Mouse (Mus musculus): ENCODE measurements around the gene Lrch4. TPM values are rescaled to one million over a fixed set of nuclear protein-coding genes. Genes with fewer than 3 reads are reported as not detected.
"Not testable (repeated sequence)": the region's sequence is repeated elsewhere in the genome, so short reads cannot be mapped to it uniquely, and the experiment has no call there.

Lrch4 gene
- total and polyA plus RNA-seq, 3 experiments = 27.9 to 52.7 (median 31.7) TPM

DNA sequence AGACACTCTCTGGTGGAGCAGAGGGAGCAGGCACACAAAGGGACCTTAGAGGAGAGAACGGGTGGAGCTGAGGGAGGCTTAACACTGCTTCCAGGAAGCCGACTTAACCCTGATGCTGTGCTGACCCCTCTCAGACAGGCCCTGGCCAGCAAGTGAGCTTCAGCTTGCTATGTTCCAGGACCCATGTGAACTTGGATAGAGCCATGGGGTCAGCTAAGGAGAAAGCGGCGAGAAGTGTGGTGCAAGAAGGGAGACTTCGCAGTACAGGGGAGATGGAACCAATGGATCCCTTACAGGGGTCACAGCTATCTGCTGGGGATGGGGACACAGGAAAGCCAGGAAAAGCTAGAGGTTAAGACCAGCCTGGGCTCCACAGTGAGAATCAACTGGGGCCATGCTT is 15.8 kb upstream of the Lrch4 start:
- no peak for DNase-seq

DNA sequence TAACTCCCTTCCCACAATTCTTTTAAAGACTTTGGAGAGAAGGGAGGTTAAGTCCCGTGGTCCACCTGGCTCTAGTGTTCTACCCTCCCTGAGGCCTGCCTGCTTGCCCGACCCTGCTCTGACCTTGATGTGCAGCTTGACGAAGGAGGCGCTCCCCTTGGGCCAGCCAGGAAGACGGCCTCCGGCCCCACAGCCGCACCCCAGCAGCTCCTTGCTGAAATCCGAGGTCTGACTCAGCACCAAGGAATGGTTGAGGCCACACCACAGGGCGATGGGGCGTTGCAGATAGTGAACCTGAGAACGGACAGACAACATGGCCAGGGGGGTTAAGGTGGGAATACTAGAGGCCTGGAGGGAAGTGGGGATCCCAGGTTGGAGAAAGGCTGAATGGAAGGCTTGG is 15.4 kb upstream of the Lrch4 start, which contains the start of gene Pcolce:
Pcolce (minus strand) TSS at position 235 of the 400 bp plus-strand sequence.
- DNase-seq = peak; percentile 88

DNA sequence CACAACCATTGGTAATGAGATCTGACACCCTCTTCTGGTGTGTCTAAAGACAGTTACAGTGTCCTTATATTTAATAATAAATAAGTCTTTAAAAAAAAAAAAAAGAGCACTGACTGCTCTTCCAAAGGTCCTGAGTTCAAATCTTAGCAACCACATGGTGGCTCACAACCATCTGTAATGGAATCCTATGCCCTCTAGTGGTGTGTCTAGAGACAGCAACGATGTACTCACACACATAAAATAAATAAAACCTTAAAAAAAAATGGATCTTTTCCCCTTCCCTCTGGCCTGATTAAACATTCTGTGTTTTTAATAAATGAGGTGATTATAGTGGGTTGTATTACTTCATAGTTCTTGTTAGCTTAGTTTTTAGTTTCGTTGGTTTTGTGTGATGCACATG is 14.0 kb upstream of the Lrch4 start:
- not testable (repeated sequence) for DNase-seq

DNA sequence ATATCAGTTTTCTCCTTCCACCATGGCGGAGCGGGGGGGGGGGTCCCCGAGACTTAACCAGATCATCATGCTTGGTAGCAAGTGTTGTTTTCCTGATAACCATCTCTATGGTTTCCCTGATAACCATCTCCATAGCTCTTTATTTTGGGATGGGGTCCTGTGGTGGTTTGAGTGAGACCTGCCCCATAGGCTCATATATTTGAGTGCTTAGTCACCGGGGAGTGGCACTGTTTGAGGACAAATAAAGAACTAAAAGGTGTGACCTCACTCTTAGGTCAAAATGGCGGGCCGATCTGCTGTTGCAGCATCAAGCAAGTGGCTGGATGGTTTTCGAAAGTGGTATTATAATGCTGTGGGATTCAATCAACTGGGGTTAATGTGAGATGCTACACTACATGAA is 13.6 kb upstream of the Lrch4 start:
- no peak for DNase-seq

DNA sequence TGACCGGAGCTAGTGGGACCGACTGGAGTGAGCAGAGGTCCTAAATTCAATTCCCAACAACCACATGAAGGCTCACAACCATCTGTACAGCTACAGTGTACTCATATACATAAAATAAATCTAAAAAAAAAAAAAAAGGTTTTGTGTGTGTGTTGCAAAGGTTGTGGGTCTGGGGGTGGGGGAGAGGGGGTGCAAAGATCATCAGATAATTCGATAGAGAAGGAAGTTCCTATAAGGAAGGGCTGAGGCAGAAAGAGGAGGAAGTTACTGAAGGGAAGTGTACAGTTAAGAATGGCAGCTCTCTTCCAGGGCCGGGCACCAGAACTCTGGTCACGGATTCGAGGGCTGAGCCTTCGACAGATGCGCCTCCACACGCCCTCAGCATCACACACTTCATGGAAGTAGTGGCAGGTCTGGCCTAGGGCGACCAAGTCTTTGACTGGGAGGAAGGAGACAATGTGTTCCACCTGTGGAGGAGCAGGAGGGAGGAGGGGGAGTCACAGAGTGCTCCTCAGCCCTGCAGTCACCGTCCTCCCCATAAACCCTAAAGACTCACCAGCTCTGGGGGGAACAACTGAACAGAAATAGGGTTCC is 4.9 kb upstream of the Lrch4 start:
- no peak for DNase-seq

DNA sequence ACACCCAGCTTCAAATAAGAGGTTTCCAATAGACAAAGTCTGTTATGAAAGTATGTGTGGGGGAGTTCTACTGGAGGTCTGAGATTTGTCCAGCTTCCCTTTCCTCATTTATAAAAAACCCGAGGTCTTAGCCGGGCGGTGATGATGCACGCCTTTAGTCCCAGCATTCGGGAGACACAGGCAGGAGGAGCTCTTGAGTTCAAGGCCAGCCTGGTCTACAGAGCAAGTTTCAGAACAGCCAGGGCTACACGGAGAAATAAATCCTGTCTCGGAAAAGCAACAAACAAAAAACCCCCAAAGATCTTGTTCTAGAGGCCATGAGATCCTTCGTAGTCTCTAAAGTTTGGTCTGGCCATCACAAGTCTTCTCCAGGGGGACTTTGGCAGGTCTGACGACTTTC is 930 bp upstream of the Lrch4 start:
- DNase-seq = peak; percentile 75

DNA sequence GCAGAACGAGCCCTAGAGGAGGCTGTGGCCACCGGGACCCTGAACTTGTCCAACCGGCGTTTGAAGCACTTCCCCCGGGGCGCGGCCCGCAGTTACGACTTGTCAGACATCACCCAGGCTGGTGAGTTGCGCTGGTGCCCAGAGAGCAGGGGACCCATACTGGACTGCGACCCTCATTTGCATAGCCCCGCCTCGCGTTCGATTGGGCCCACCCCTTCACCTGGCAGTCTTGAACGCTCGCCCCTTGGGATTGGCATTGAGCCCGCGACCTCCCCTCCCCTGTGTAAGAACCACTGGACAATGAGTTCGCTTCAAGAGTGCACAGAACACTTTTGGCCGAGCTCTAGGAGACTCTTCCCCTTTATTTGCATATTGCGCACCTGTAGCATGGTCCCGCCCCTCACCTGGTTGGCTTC is 393 bp downstream of the Lrch4 start:
- DNase-seq = no peak

DNA sequence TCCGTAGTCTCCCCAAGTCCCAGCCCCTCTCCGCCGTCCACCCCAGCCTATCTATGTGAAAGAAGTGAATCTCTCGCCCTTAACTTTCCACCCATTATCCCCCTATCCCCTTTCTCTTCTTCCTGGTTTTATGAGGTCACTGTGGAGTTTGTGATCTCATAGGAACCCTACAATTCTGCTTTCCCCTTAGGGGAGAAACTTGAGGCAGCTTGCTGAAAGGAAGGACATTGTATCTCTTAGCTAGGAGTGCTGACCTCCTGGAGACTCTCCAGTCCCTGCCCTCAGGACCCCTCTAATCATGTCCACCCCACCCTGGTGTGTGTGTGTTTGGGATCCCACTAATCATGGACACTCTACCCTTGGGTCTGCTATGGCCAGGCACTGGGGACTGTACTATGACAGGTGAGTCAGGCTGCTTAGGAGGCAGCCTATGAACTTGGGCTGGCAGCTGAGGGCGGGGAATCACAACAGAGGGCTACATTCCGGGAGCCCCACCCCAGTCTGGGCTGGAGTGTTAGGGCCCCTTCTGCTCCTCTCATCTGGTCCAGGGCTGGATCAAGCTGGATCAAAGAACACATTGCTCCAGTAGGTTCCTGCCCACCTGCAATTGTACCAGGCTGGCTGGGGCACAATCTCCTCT is 1.1 kb downstream of the Lrch4 start:
- DNase-seq = no peak

DNA sequence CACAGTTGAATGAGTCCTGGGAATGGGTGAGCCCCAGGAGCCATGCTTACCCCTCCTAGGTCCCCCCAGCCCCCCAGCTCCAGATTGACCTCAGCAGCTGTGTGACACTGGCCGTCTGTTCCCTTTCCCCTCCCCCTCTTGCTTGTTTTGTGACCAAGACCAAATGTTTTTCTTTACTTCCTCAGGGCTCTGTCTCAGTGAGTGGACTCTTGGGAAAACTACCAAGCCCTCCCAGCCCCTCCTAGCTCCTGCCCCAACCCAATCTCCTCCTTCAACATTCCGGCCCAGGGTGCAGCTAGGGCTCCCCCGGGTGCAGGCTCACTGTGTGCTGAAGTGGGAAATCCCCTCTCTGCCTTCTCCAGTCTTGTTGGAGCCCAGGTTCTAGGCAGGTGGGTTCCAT is 1.7 kb downstream of the Lrch4 start:
- no peak for DNase-seq

DNA sequence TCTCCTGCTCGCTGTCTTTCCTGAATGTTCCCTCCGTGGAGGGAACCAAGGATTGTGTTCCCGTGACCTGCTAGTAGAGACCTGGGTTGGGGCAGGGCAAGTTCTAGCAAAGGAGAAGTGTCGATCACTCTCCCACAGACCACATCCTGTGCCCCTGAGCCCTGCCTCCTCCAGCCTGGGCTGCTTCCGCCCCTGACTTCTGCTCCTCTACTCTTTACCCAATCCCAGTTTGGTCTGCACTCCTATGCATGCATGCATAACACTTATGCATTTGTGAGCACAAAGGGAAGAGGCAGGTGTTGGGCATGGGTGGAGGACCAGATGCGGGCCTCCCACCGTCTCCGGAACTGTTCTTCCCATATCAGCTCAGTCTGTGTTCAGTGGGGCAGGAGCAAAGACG is 2.2 kb downstream of the Lrch4 start:
- DNase-seq = no peak

DNA sequence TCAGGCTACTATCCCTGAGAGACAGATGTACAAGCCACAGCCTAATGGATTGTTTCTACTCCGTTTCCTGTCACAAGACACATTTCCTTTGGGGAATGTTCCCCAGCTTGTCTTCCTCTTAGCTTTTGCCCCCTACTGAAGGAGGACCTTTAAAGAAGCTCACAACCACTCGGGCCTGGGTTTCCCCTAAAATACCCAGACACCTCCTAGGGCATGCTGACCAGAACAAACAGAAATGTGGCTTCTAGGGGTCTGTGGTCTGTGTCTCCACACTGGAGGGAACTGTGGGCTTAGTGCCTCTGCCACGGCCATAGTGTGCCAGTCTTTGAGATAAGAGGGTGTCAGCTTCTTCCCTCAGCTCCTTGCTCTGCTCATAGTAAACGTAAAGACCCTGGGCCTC is 2.7 kb downstream of the Lrch4 start:
- DNase-seq = no peak

DNA sequence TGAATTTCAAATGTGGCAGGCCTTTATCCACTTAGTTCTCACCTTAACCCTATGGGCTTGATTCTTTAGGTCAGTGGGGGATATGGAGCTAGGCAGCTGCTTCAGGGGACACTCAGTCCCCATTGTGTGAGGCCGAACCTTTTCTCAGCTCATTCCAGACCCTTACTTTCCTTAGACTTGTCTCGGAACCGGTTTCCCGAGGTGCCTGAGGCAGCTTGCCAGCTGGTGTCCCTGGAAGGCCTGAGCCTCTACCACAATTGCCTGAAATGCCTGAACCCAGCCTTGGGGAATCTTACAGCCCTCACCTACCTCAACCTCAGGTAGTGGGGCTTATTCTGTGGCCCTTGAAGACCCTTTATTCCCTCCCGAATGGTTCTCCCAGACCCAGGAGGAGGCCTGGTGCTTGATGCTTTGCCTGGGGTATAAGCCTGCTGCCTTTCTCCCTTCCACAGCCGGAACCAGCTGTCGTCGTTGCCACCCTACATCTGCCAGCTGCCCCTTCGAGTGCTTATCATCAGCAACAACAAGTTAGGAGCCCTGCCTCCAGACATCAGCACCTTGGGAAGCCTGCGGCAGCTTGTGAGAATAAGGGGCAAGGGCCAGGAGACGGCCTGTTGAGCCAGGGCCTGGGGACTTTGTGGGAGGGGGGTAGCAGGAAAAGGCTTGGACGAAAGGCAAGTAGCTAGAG is 4.6 kb downstream of the Lrch4 start:
- no peak for DNase-seq

DNA sequence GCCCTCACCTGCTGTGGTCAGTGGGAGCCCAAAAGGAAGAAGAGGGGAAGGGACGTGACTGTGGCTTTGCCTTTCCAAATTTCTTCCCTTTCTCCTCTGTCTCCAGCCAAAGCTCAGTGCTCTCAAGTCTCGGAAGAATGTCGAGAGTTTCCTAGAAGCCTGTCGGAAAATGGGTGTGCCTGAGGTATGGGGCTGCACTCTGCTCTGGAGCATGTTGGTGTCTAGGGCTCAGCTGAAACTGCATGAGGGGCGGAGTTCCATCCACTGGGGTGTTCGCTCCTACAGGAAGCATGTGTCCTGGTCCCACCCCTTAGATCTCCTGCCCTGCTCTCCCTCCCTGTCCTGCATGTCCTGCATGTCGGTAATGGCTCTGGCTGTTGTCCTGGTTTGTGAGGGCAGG is 10.6 kb downstream of the Lrch4 start:
- no peak for DNase-seq

DNA sequence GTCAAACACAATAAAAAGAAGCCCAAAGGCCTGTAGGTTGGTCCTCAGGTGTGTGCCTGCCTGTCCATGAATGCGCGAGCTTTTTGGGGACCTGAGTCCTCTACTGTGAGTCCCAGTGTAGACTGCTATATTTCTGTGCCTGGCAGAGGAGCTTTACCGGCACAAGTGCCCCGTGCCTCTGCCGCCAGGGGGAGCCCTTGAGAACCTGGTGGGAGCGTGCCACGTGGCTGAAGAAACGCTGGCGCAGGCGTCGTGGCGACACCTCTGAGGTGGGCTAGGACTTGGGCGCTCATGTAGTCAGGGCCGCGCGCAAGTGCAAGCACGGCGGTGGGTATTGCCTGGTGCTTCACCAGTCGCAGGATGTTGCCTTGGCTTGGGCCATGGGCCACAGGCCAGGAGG is 12.1 kb downstream of the Lrch4 start, which contains the start of gene Sap25:
Sap25 (plus strand) TSS at position 281 of the 400 bp plus-strand sequence.
- DNase-seq = peak; percentile 52

DNA sequence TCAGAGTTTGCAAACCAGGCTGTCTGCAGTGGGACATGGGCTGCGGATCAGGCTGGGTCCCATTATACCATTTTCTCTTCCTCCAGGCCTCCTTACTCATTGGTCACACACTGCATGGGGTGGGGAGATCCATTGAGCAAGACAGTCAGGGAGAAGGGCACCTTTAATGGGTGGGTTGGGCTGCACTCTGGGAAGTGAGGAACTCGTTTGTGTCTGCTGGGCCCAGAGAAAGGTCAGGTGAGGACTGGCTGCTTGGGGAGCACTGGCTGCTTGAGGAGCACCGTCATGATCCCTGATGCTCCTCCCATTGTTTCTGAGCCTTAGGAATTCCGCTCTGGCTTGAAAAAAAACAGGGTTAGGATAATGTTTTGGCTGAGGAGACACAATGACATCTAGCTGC is 14.0 kb downstream of the Lrch4 start:
- DNase-seq = no peak

DNA sequence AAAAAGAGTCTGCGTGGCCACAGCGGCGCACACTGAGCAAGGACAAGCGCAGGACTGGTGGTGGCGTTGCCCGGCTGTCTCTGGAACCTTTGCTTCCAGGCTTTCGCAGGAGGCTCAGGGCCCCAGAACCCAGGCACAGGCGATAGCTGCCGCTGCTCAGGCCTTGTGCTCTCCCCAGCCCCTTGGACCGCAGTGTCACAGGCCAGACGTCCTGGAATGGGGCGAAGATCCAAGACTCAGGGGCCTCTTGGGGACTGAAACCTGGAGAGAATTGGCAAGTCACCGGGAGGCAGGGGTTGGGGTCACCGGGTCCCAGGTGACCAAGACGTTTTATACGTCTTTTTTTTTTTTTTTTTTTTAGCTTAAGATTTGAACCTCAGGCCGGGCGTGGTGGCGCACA is 15.6 kb downstream of the Lrch4 start:
- no peak for DNase-seq

DNA sequence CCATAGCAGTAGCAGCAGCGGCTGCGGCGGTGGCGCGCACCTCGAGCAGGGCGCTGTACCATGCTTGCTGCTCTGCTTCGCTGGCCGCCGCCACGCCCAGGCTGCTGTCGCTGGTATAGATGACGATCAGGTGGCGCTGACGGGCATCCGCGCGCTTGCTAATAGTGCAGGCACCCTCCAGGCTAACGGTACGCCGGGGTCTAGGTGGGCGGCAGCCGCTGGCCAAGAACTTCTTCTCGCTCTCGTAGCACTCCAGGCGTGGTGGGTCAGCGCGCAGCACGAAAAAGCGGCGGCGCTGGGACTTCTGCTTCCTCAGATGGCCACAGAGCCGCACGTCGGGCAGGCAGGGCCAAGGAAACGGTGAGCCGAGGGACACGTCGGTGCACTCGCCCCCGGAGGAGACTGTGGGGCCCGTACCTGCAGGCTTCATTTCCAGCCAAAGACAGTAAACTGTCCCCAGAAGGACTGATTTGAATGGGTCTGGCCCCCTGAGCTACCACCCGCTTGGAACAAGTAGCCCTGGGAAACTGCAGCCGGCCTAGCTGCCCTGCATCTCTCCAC is 16.2 kb downstream of the Lrch4 start:
- DNase-seq = no peak

DNA sequence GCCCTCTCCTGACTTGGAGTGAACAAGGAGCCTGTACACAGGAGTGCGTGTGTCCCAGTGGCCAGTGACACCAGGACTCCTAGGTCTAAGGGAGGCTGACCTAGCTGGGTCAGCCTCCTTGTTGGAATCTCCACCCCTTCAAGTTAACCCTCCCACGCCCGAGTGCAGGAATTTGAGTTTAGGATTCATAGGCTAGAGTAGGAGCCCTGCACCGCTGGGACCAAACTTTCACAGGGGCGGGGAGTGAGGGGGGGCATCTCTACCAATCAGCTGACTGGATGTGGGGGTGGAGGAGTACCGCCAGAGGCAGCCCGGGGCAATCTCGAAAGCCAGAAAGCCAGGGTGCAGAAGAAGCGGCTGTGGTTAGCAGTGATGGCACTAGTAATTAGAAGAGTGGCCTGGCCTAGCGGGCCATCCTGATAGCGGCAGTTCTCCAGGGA is 16.8 kb downstream of the Lrch4 start, which contains the start of gene Irs3:
Irs3 (minus strand) TSS at position 63 of the 440 bp plus-strand sequence.
- DNase-seq = peak; percentile 53

DNA sequence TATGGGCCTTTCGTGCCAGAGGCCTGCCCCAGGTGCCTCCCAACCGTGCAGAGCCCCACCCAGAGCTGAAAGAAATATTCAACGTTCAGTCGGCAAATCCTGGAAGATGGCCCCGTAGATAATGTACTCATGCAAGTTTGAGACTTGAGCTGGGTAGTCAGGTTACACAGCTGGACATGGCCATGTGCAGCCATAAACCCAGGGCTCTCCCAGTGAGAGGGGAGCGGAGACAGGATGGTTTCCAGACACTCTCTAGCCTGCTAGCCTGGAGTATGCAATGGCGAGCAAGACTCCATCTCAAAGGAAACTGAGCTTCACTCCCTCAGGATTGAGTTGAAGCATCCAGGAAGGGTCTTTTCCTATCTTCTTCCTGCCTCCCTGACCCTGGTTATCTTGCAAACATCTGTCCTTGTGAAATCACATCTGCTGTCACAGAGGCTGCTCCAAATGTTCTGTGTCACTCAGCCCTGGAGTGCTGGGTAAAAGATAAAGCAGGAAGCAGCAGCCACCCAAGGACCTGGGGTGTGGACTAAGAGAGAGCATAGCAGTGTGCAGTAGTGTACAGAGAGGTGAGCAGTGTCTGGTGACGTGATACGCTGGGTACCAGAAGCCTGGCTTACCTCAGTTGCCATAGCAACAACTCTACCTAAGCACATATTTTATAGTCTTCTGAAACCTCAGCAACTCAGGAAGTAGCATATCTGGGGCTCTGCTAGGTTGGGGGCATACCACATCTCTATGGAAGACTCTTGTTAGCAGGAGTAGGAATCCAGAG is 19.1 kb downstream of the Lrch4 start:
- DNase-seq = no peak

DNA sequence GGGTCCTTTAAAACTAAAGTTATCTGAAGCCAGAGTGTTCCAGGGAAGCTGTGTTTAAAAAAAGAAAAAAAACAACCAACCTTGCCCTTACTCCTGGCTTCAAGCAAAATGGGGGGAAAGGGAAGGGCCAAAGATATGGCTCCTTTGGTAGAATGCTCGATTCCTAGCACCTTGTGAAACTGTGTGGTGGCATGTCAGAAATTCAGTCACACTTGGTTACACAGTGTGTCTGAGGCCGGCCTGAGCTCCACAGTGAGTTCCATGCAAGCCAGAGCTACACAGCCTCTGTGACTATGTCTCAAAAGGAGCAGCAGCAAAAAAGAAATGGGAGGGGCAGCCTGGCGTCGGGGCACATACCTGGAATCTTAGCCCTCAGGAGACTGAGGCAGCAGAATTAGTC is 20.3 kb downstream of the Lrch4 start:
- no peak for DNase-seq

DNA sequence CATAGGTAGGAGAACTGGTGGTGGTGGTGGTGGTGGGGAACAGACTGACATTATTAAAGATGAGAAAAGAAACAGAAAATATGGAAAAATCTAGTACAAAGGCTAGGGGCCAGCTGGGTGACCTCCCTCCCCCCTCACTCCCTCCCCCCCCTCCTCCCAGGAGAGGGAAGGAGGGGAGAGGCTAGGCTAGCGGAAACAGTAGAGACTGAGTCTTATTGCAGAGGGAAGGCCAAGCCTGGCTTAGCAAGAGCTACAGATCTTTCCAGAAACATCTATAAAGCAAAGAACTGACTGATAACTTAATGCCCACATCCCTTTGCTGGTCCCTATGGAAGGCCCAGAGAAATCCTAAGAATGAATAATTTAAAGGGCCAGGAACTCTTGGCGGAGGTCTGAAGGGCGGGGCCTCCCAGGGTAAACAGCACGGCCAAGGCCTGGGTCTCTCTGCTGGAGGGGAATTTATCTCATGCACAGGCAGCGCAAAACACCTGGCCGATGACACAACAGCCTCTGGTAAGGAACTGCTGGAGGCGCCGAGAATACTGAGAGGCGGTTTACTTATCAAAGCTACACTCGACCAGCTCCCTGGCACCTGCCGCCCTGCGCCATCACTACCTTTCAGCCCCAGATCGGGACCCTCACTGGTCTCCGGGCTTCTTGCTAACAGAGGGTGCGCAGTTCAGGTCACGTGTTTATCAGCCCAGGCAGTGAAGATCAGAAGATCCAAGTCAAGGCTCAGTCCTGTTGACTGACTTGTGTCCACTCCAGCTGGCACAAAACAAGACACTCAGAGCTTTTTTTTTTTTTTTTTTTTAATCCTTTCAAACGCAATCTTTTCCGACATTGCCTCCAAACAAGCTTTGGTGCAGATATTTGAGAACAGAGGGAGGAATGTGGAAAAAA is 21.0 kb downstream of the Lrch4 start:
- DNase-seq = peak; percentile 44

Data from adrenal gland, adult 2 months (tissue).